Mouse (Mus musculus): ENCODE measurements around the gene Myl4. TPM values are rescaled to one million over a fixed set of nuclear protein-coding genes. Genes with fewer than 3 reads are reported as not detected.

Myl4 gene
- 2.7 and 7.1 TPM in 2 replicates for polyA plus RNA-seq (2015; fragmentation: Nextera tagmentation; extraction: Ambion mirVana)

- Histone ChIP-seq H3K9ac (ENCODE audit: low read depth, low read length) (peak within 1 kb of the TSS; percentile 96), H3K4me3 (ENCODE audit: low read depth, low read length) (peak within 1 kb of the TSS; percentile 76), H3K9me3 (ENCODE audit: control insufficient read depth) (no peaks in the 10 kb centered on the region), H3K4me1 (replicated peaks; ENCODE audit: control insufficient read depth, insufficient read depth, low read length) (0 out of 2 replicates have a peak, but pooled peaks cover 5% of the 10 kb centered on the region), H3K27me3 (replicated peaks; ENCODE audit: control insufficient read depth, insufficient read depth, low read length) (no peaks in the 10 kb centered on the region), H3K27ac (ENCODE audit: low read depth, low read length) (peak within 1 kb of the TSS; percentile 90), H3K36me3 (ENCODE audit: control insufficient read depth, insufficient read depth) (no peaks in the 10 kb centered on the region), H3K4me2 (replicated peaks; ENCODE audit: low read depth) (peak within 1 kb of the TSS; percentile 80)
- no peak for TF ChIP-seq CTCF (IDR thresholded peaks at IDR 0.05; ENCODE audit: low read depth)
- ATAC-seq = peak; percentile 97
- WGBS = under 1% methylated on average over 35 of the region's 35 CpGs
Observed at GRCm38 (mm10) chr11:104550406-104550974, at the start of gene Myl4, which contains the start of gene Cdc27. Myl4 (plus strand) TSS chr11:104550663. Cdc27 (minus strand) TSS chr11:104550620.

- no peaks in the 10 kb centered on the region for H3K4me1 ChIP-seq (replicated peaks; ENCODE audit: control insufficient read depth, insufficient read depth, low read length)
- no peak overlapping the region for H3K9ac ChIP-seq (ENCODE audit: low read depth, low read length)
- no peak overlapping the region for H3K4me3 ChIP-seq (ENCODE audit: low read depth, low read length)
- H3K4me2 ChIP-seq (replicated peaks; ENCODE audit: low read depth) = no peak overlapping the region
- TF ChIP-seq CTCF (IDR thresholded peaks at IDR 0.05; ENCODE audit: low read depth) = no peak
- no peak overlapping the region for H3K27ac ChIP-seq (ENCODE audit: low read depth, low read length)
- no peak for ATAC-seq
- no peaks in the 10 kb centered on the region for H3K27me3 ChIP-seq (replicated peaks; ENCODE audit: control insufficient read depth, insufficient read depth, low read length)
- 89% methylated on average over 4 of the region's 4 CpGs for WGBS
- peaks cover 49% of the 10 kb centered on the region for H3K36me3 ChIP-seq (ENCODE audit: control insufficient read depth, insufficient read depth)
- H3K9me3 ChIP-seq (ENCODE audit: control insufficient read depth) = no peaks in the 10 kb centered on the region
Observed at GRCm38 (mm10) chr11:104508455-104508854, 42.0 kb upstream of the Myl4 start.

GRCm38 (mm10) chr11:104510606-104511005 is 39.9 kb upstream of the Myl4 start:
- H3K9me3 ChIP-seq (ENCODE audit: control insufficient read depth) = no peaks in the 10 kb centered on the region
- H3K27me3 ChIP-seq (replicated peaks; ENCODE audit: control insufficient read depth, insufficient read depth, low read length) = no peaks in the 10 kb centered on the region
- no peaks in the 10 kb centered on the region for H3K4me1 ChIP-seq (replicated peaks; ENCODE audit: control insufficient read depth, insufficient read depth, low read length)
- no peak overlapping the region for H3K4me2 ChIP-seq (replicated peaks; ENCODE audit: low read depth)
- no peak overlapping the region for H3K27ac ChIP-seq (ENCODE audit: low read depth, low read length)
- H3K36me3 ChIP-seq (ENCODE audit: control insufficient read depth, insufficient read depth) = peaks cover 49% of the 10 kb centered on the region
- ATAC-seq = no peak
- H3K4me3 ChIP-seq (ENCODE audit: low read depth, low read length) = no peak overlapping the region
- TF ChIP-seq CTCF (IDR thresholded peaks at IDR 0.05; ENCODE audit: low read depth) = peak; percentile 74
- 85% methylated on average over 2 of the region's 2 CpGs for WGBS
- no peak overlapping the region for H3K9ac ChIP-seq (ENCODE audit: low read depth, low read length)

GRCm38 (mm10) chr11:104512436-104512835 is 38.0 kb upstream of the Myl4 start:
- 78% methylated on average over 4 of the region's 4 CpGs for WGBS
- no peak for TF ChIP-seq CTCF (IDR thresholded peaks at IDR 0.05; ENCODE audit: low read depth)

GRCm38 (mm10) chr11:104525935-104526334 is 24.5 kb upstream of the Myl4 start:
- no peak for TF ChIP-seq CTCF (IDR thresholded peaks at IDR 0.05; ENCODE audit: low read depth)
- H3K4me2 ChIP-seq (replicated peaks; ENCODE audit: low read depth) = no peak overlapping the region
- no peaks in the 10 kb centered on the region for H3K27me3 ChIP-seq (replicated peaks; ENCODE audit: control insufficient read depth, insufficient read depth, low read length)
- H3K4me3 ChIP-seq (ENCODE audit: low read depth, low read length) = no peak overlapping the region
- H3K27ac ChIP-seq (ENCODE audit: low read depth, low read length) = no peak overlapping the region
- H3K36me3 ChIP-seq (ENCODE audit: control insufficient read depth, insufficient read depth) = peaks cover 42% of the 10 kb centered on the region
- no peak overlapping the region for H3K9ac ChIP-seq (ENCODE audit: low read depth, low read length)
- 97% methylated on average over 6 of the region's 6 CpGs for WGBS
- no peaks in the 10 kb centered on the region for H3K9me3 ChIP-seq (ENCODE audit: control insufficient read depth)
- H3K4me1 ChIP-seq (replicated peaks; ENCODE audit: control insufficient read depth, insufficient read depth, low read length) = no peaks in the 10 kb centered on the region
- no peak for ATAC-seq

More at GRCm38 (mm10) chr11:104512436-104512835, 38.0 kb upstream of the Myl4 start:
- no peak overlapping the region for H3K4me3 ChIP-seq (ENCODE audit: low read depth, low read length)
- H3K4me2 ChIP-seq (replicated peaks; ENCODE audit: low read depth) = no peak overlapping the region
- peaks cover 50% of the 10 kb centered on the region for H3K36me3 ChIP-seq (ENCODE audit: control insufficient read depth, insufficient read depth)
- no peaks in the 10 kb centered on the region for H3K27me3 ChIP-seq (replicated peaks; ENCODE audit: control insufficient read depth, insufficient read depth, low read length)
- no peak overlapping the region for H3K27ac ChIP-seq (ENCODE audit: low read depth, low read length)
- no peaks in the 10 kb centered on the region for H3K9me3 ChIP-seq (ENCODE audit: control insufficient read depth)
- no peaks in the 10 kb centered on the region for H3K4me1 ChIP-seq (replicated peaks; ENCODE audit: control insufficient read depth, insufficient read depth, low read length)
- no peak for ATAC-seq
- H3K9ac ChIP-seq (ENCODE audit: low read depth, low read length) = no peak overlapping the region

GRCm38 (mm10) chr11:104536843-104537242 is 13.6 kb upstream of the Myl4 start:
- Histone ChIP-seq H3K9ac (ENCODE audit: low read depth, low read length) (no peak overlapping the region), H3K4me3 (ENCODE audit: low read depth, low read length) (no peak overlapping the region), H3K27ac (ENCODE audit: low read depth, low read length) (no peak overlapping the region), H3K27me3 (replicated peaks; ENCODE audit: control insufficient read depth, insufficient read depth, low read length) (no peaks in the 10 kb centered on the region), H3K4me1 (replicated peaks; ENCODE audit: control insufficient read depth, insufficient read depth, low read length) (no peaks in the 10 kb centered on the region), H3K4me2 (replicated peaks; ENCODE audit: low read depth) (no peak overlapping the region), H3K9me3 (ENCODE audit: control insufficient read depth) (no peaks in the 10 kb centered on the region), H3K36me3 (ENCODE audit: control insufficient read depth, insufficient read depth) (peaks cover 19% of the 10 kb centered on the region)
- WGBS = 55% methylated on average over 2 of the region's 2 CpGs
- TF ChIP-seq CTCF (IDR thresholded peaks at IDR 0.05; ENCODE audit: low read depth) = no peak
- ATAC-seq = no peak
